Mouse (Mus musculus): Measurements from ENCODE around the gene Gcnt7.

Gene Gcnt7

DNA sequence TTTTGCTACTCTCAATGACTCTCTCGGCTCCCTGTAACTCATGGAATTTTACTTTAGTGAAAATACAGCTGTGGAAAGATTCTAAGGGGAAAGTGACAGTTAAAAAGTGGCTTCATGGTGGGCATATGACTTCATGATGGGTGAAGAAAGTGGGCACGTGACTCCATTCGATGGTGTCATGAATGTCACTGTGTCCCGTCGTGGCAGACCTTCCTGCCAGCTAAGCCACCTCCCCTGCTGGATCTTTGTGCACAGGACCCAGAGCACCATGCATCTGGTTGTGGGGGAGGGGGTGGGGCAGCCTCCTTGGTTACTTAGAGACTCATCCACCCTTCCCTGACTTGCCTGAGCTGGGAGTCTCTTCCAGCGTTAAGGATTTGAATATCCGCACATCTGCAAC, 54.2 kb downstream of the Gcnt7 start:
- no peak for DNase-seq (ENCODE audit: low spot score in 2 of 2)

DNA sequence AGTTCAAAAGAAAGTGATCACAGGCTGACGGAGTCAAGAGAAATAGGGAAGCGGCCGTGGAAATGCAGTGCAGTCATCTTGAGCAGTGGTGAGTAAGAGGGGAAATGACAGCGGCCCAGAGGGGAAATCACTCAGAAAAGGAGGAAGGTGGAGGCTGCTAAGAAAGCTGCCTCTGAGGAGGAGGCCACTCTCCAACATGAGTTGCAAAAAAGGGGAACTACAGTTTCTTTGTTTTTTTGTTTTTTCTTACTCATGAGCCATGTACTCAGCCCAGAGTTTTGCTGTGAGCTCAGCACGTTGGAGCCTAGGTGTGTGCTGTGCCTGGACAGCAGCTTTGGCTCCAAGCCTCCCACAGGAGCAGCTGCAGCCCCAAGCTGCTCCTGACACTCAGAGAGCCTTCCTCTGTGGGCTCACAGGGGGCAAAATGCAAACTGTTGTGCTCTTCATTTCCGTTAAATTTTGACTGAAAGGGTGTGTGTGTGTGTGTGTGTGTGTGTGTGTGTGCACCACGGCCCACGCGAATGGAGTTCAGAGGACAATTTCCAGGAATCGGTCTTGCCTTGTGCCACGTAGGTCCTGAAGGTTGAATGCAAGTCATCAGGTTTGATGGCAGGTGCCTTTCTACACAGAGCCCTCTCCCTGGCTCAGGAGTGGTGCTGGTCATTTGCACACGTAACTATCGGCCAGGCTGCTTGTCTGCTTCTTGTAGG, 57.1 kb downstream of the Gcnt7 start:
- DNase-seq (ENCODE audit: low spot score in 2 of 2): peak in 1 of 2 experiments; percentile 39

All from thymus, postnatal 10 days (tissue).